Mouse (Mus musculus): ENCODE data around the gene Ell2. TPM values are rescaled to one million over a fixed set of nuclear protein-coding genes. Genes with fewer than 3 reads are reported as not detected.
"Not testable (repeated sequence)": the region's sequence is repeated elsewhere in the genome, so short reads cannot be mapped to it uniquely, and the experiment has no call there.

Ell2 gene
- total and polyA plus RNA-seq, 2 experiments from 2014 or later = 1.7 to 1.8 TPM

DNA sequence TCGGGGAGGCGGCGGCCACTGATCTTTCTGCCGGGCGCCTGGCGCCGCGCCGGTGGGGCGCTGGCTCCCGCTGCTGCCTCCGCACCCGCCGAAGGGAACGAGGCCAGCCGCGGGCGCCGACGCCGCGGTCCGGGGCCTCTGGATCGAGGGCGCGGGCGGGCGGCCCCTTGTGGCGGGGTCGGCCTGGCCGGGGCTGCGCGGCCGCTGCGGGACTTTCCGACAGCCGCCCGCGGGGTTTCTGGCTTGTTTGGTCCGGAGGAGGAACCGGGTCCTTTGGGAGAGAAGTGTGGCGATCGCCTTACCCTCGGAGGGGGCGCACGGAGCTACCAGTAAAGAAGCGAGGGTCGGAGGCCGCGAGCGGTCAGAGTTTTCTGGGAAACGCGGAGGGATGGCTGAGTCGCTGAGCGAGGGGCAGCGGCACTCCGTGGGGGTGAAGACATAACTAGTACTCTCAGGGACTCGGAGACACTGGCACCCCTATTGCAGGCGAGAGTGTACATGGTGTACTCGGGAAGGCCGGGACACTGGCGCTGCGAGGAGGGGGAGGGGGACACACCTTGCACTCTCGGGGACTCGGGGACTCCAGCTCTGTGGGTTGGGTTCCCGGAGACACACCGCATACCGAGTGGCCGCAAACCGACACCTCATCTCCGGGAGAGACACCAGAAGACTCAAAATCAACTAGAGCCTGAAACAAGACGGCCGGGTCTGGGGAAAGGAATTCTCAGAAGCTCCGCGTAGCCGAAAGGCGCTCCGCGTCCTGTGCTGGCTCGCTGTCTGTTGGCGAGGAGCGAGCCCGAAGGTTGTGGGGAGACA is 1.5 kb downstream of the Ell2 start:
- Histone ChIP-seq H3K4me2 (ENCODE audit: low read depth) (peak overlapping the region; percentile 69), H3K27ac (ENCODE audit: low read depth, low read length) (no peak overlapping the region), H3K27me3 (ENCODE audit: insufficient read depth, low read length) (peaks cover 9% of the 10 kb centered on the region; the same call in 1 of the 2 replicates), H3K4me1 (ENCODE audit: insufficient read depth) (0 out of 2 replicates have a peak, but pooled peaks cover 2% of the 10 kb centered on the region), H3K9ac (peak overlapping the region; percentile 61), H3K36me3 (ENCODE audit: insufficient read depth) (no peaks in the 10 kb centered on the region), H3K4me3 (ENCODE audit: low read depth, low read length) (peak overlapping the region; percentile 67), H3K9me3 (ENCODE audit: low read length) (no peaks in the 10 kb centered on the region)
- no peak for TF ChIP-seq CTCF (IDR thresholded peaks at IDR 0.05; ENCODE audit: low read depth)
- WGBS = 1% methylated on average over 82 of the region's 83 CpGs
- DNase-seq (peak; percentile 45), ATAC-seq (peak; percentile 65)

DNA sequence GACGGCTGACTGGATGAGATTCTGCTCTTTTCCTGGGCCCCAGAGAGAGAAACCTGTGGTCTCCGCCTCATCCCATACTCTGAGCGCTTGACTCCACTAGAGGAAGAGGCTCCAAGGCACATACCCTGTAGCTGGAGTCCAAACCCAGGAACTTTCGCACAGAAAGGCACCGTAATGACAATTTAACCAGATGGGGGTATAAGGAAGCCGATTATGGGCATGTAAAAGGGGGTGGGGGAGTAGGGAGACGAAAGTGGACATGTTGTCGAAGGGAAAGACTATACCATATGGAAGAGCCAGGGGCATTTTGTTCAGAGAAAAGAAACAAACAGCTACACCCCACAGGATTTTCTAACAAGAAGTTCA is 2.1 kb downstream of the Ell2 start:
- Histone ChIP-seq H3K27ac (ENCODE audit: low read depth, low read length) (no peak overlapping the region), H3K4me3 (ENCODE audit: low read depth, low read length) (peak overlapping the region; percentile 67), H3K9me3 (ENCODE audit: low read length) (no peaks in the 10 kb centered on the region), H3K36me3 (ENCODE audit: insufficient read depth) (no peaks in the 10 kb centered on the region), H3K4me1 (ENCODE audit: insufficient read depth) (0 out of 2 replicates have a peak, but pooled peaks cover 2% of the 10 kb centered on the region), H3K4me2 (ENCODE audit: low read depth) (peak overlapping the region; percentile 69), H3K9ac (peak overlapping the region; percentile 61), H3K27me3 (ENCODE audit: insufficient read depth, low read length) (peaks cover 9% of the 10 kb centered on the region; the same call in 1 of the 2 replicates)
- DNase-seq (no peak), ATAC-seq (no peak)
- no peak for TF ChIP-seq CTCF (IDR thresholded peaks at IDR 0.05; ENCODE audit: low read depth)
- 10% methylated on average over 8 of the region's 8 CpGs for WGBS

DNA sequence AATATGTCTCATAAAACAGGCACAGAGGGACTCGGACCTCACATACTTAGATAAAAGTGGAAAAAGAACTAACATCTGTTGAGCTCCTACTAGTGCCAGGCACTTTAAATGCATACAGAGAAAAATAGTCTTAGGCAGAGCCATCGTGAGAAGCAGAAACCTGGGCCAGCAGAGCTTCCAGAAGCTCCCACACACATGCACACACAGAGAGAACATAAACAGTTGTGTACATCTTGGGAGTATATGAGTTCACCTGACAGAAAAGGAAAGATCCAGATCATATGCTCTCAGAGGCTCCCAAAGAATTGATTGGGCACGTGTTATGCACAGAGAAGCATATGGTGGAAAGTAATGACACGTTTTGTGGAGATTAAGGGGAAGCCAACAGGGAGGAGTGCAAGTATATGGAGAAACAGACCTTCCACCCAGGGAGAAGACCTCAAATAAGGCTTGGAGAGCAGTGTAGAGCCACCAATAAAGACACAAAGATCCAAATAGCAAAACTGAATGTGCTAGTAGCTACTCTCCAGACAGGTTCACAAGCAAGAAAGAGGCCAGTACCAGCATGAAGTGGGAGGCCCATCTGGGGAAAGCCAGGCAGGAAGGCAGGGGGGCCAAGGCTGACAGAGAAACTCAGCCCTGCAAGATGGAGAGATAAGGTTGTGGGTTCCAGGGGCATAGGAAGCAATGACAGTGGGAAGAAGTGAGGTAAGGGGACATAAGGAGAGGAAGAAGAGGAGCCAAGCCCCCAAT is 2.6 kb downstream of the Ell2 start:
- DNase-seq (peak; percentile 17), ATAC-seq (no peak)
- Histone ChIP-seq H3K9ac (no peak overlapping the region), H3K27ac (ENCODE audit: low read depth, low read length) (no peak overlapping the region), H3K4me1 (ENCODE audit: insufficient read depth) (0 out of 2 replicates have a peak, but pooled peaks cover 2% of the 10 kb centered on the region), H3K36me3 (ENCODE audit: insufficient read depth) (no peaks in the 10 kb centered on the region), H3K27me3 (ENCODE audit: insufficient read depth, low read length) (peaks cover 9% of the 10 kb centered on the region; the same call in 1 of the 2 replicates), H3K9me3 (ENCODE audit: low read length) (no peaks in the 10 kb centered on the region), H3K4me2 (ENCODE audit: low read depth) (peak overlapping the region; percentile 69; the same call in 1 of the 2 replicates), H3K4me3 (ENCODE audit: low read depth, low read length) (peak overlapping the region; percentile 67)
- TF ChIP-seq CTCF (IDR thresholded peaks at IDR 0.05; ENCODE audit: low read depth) = no peak
- WGBS = 33% methylated on average over 4 of the region's 4 CpGs

DNA sequence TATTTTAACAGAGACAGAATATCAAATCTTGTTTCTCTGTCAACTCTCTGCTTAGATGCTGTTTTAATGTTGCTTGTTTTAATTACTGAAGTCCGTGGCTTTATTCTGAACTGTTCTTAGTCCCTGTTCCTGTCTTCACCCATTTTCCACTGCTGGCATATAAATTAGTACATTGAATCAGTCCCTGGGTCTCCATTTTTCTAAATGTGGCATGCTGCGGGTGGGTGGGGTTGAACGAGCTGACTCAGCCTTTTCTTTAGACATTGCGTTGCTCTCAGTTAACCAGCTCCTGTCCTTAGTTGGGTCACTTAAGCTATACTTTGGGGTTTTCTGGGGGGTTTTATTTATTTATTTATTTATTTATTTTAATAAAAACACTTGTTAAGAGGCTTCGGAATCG is 3.6 kb downstream of the Ell2 start:
- Histone ChIP-seq H3K4me2 (ENCODE audit: low read depth) (no peak overlapping the region), H3K27me3 (ENCODE audit: insufficient read depth, low read length) (peaks cover 9% of the 10 kb centered on the region; the same call in 1 of the 2 replicates), H3K27ac (ENCODE audit: low read depth, low read length) (no peak overlapping the region), H3K4me3 (ENCODE audit: low read depth, low read length) (no peak overlapping the region), H3K9ac (no peak overlapping the region), H3K9me3 (ENCODE audit: low read length) (no peaks in the 10 kb centered on the region), H3K36me3 (ENCODE audit: insufficient read depth) (no peaks in the 10 kb centered on the region), H3K4me1 (ENCODE audit: insufficient read depth) (0 out of 2 replicates have a peak, but pooled peaks cover 2% of the 10 kb centered on the region)
- TF ChIP-seq CTCF (IDR thresholded peaks at IDR 0.05; ENCODE audit: low read depth) = no peak
- WGBS = 61% methylated on average over 6 of the region's 6 CpGs
- ATAC-seq = no peak
- DNase-seq = no peak

DNA sequence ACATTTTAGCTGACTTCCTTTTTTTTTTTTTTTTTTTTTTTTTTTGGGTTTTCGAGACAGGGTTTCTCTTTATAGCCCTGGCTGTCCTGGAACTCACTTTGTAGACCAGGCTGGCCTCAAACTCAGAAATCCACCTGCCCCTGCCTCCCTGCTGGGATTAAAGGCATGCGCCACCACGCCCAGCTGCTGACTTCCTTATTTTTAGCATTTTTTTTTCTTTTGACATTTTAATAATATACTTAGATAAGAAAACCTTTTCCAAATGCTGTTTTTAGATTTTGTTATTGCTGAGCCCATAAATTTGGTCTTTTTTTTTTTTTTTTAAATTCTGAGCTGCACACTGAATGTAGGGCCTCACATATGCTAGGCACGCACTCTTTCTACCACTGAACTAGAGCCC is 5.0 kb downstream of the Ell2 start:
- DNase-seq; H3K36me3 ChIP-seq (ENCODE audit: insufficient read depth); H3K4me3 ChIP-seq (ENCODE audit: low read depth, low read length); H3K27me3 ChIP-seq (ENCODE audit: insufficient read depth, low read length); H3K9me3 ChIP-seq (ENCODE audit: low read length); H3K4me1 ChIP-seq (ENCODE audit: insufficient read depth); H3K9ac ChIP-seq; ATAC-seq; H3K27ac ChIP-seq (ENCODE audit: low read depth, low read length); H3K4me2 ChIP-seq (ENCODE audit: low read depth): not testable (repeated sequence)
- 95% methylated on average over 3 of the region's 4 CpGs for WGBS

DNA sequence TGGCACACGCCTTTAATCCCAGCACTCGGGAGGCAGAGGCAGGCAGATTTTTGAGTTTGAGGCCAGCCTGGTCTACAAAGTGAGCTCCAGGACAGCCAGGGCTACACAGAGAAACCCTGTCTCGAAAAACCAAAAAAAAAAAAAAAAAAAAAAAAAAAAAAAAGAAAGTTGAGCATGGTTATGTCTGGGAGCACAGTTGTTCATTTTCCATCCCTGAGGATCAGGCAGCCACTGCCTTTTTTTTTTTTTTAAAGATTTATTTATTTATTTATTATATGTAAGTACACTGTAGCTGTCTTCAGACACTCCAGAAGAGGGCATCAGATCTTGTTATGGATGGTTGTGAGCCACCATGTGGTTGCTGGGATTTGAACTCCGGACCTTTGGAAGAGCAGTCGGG is 6.0 kb downstream of the Ell2 start:
- ATAC-seq; H3K27me3 ChIP-seq (ENCODE audit: insufficient read depth, low read length); DNase-seq; H3K4me2 ChIP-seq (ENCODE audit: low read depth); H3K9ac ChIP-seq; H3K4me3 ChIP-seq (ENCODE audit: low read depth, low read length); H3K4me1 ChIP-seq (ENCODE audit: insufficient read depth); H3K27ac ChIP-seq (ENCODE audit: low read depth, low read length); H3K9me3 ChIP-seq (ENCODE audit: low read length); H3K36me3 ChIP-seq (ENCODE audit: insufficient read depth): not testable (repeated sequence)
- 98% methylated on average over 4 of the region's 5 CpGs for WGBS

DNA sequence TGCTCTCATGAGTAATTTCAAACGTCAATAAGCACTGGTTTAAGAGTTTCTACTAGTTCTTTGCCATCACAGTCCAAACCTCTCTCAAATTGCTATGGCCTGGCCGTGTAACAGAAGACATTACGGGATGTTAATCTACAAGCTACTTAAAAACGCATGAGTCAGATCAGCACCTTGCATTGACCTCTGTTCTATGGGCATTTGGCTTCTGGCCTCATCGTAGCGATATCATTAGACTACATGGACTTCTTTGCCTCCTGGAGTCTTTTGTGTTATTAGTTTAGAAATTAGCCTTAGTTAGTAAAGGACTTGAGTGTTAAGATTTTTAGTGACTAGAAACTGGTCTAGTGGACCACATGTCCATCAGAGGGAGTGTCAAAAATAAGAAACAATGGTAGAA is 7.8 kb downstream of the Ell2 start:
- H3K27me3 ChIP-seq (ENCODE audit: insufficient read depth, low read length) = peaks cover 5% of the 10 kb centered on the region; the same call in 1 of the 2 replicates
- DNase-seq (no peak), ATAC-seq (no peak)
- H3K4me2 ChIP-seq (ENCODE audit: low read depth) = no peak overlapping the region
- H3K36me3 ChIP-seq (ENCODE audit: insufficient read depth) = no peaks in the 10 kb centered on the region
- H3K4me3 ChIP-seq (ENCODE audit: low read depth, low read length) = no peak overlapping the region
- no peak overlapping the region for H3K27ac ChIP-seq (ENCODE audit: low read depth, low read length)
- no peak overlapping the region for H3K9ac ChIP-seq
- TF ChIP-seq CTCF (IDR thresholded peaks at IDR 0.05; ENCODE audit: low read depth) = no peak
- no peaks in the 10 kb centered on the region for H3K4me1 ChIP-seq (ENCODE audit: insufficient read depth)
- H3K9me3 ChIP-seq (ENCODE audit: low read length) = no peaks in the 10 kb centered on the region
- 91% methylated on average over 6 of the region's 6 CpGs for WGBS
